Mouse (Mus musculus): ENCODE measurements around the gene Mill2. TPM values are rescaled to one million over a fixed set of nuclear protein-coding genes. Genes with fewer than 3 reads are reported as not detected.
A peak's percentile ranks its signal among the peaks of the same experiment; 100 is the strongest.

Gene Mill2
- polyA plus RNA-seq, 1 experiment from 2014 or later: 0.58 TPM

- no peak overlapping the region for H3K27ac ChIP-seq (replicated peaks; ENCODE audit: low read depth, low read length)
- ATAC-seq (ENCODE audit: low read depth) (no peak), DNase-seq (ENCODE audit: low spot score) (no peak)
- no peaks in the 10 kb centered on the region for H3K4me1 ChIP-seq (ENCODE audit: control insufficient read depth, insufficient read depth, low read length)
- H3K9me3 ChIP-seq (ENCODE audit: control insufficient read depth, low read length): no peaks in the 10 kb centered on the region
- no peaks in the 10 kb centered on the region for H3K27me3 ChIP-seq (replicated peaks; ENCODE audit: control insufficient read depth, insufficient read depth, low read length)
- WGBS: 69% methylated on average over 3 of the region's 3 CpGs
- no peak overlapping the region for H3K4me2 ChIP-seq (ENCODE audit: low read depth, low read length)
- no peak overlapping the region for H3K9ac ChIP-seq (ENCODE audit: low read depth, low read length)
- H3K36me3 ChIP-seq (ENCODE audit: control insufficient read depth, insufficient read depth, low read length): peaks cover 35% of the 10 kb centered on the region
- no peak overlapping the region for H3K4me3 ChIP-seq (ENCODE audit: low read depth, low read length)
Observed at GRCm38 (mm10) chr7:18902486-18902885, 62.7 kb downstream of the Mill2 start.

DNA sequence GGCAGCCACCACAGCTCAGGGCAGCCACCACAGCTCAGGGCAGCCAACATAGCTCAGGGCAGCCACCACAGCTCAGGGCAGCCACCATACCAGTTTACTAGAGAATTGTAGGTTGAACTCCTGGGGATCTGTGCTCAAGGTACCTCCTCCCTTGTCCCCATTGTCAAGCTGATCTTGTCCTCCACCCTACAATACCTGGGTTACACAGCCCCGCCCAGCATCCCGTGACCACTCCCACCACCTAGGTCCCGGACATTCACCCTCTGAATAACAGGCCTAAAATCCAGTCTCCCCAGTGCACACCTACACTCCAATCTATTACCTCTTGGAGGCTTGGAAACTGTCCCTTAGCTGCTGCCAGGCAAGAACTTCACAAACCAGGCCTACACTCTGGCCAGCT, 65.2 kb downstream of the Mill2 start:
- Histone ChIP-seq H3K9me3 (ENCODE audit: control insufficient read depth, low read length) (no peaks in the 10 kb centered on the region), H3K27me3 (replicated peaks; ENCODE audit: control insufficient read depth, insufficient read depth, low read length) (no peaks in the 10 kb centered on the region), H3K4me2 (ENCODE audit: low read depth, low read length) (no peak overlapping the region), H3K36me3 (ENCODE audit: control insufficient read depth, insufficient read depth, low read length) (peaks cover 21% of the 10 kb centered on the region), H3K4me1 (ENCODE audit: control insufficient read depth, insufficient read depth, low read length) (peaks cover 14% of the 10 kb centered on the region; the same call in 1 of the 2 replicates), H3K4me3 (ENCODE audit: low read depth, low read length) (no peak overlapping the region), H3K9ac (ENCODE audit: low read depth, low read length) (no peak overlapping the region), H3K27ac (replicated peaks; ENCODE audit: low read depth, low read length) (no peak overlapping the region)
- no peak for ATAC-seq (ENCODE audit: low read depth)
- DNase-seq (ENCODE audit: low spot score): no peak
- WGBS: 70% methylated on average over 3 of the region's 3 CpGs

GRCm38 (mm10) chr7:18909797-18910196, 70.0 kb downstream of the Mill2 start:
- Histone ChIP-seq H3K9me3 (ENCODE audit: control insufficient read depth, low read length) (no peaks in the 10 kb centered on the region), H3K36me3 (ENCODE audit: control insufficient read depth, insufficient read depth, low read length) (0 out of 2 replicates have a peak, but pooled peaks cover 3% of the 10 kb centered on the region), H3K4me2 (ENCODE audit: low read depth, low read length) (peak overlapping the region; percentile 77), H3K27ac (replicated peaks; ENCODE audit: low read depth, low read length) (no peak overlapping the region; the same call in 1 of the 2 replicates), H3K27me3 (replicated peaks; ENCODE audit: control insufficient read depth, insufficient read depth, low read length) (no peaks in the 10 kb centered on the region), H3K4me1 (ENCODE audit: control insufficient read depth, insufficient read depth, low read length) (peaks cover 14% of the 10 kb centered on the region; the same call in 1 of the 2 replicates), H3K4me3 (ENCODE audit: low read depth, low read length) (peak overlapping the region; percentile 71), H3K9ac (ENCODE audit: low read depth, low read length) (peak overlapping the region; percentile 68)
- WGBS: 5% methylated on average over 17 of the region's 17 CpGs
- DNase-seq (ENCODE audit: low spot score) (no peak), ATAC-seq (ENCODE audit: low read depth) (0 out of 2 replicates have a peak, but pooled peaks have one; percentile 1)

GRCm38 (mm10) chr7:18910241-18910831, 70.6 kb downstream of the Mill2 start, which contains the start of gene Ccdc61:
Gene Ccdc61 (minus strand): TSS chr7:18910415.
- Histone ChIP-seq H3K4me1 (ENCODE audit: control insufficient read depth, insufficient read depth, low read length) (peaks cover 14% of the 10 kb centered on the region; the same call in 1 of the 2 replicates), H3K4me3 (ENCODE audit: low read depth, low read length) (peak within 1 kb of the TSS; percentile 71), H3K27me3 (replicated peaks; ENCODE audit: control insufficient read depth, insufficient read depth, low read length) (no peaks in the 10 kb centered on the region), H3K27ac (replicated peaks; ENCODE audit: low read depth, low read length) (no peak within 1 kb of the TSS; the same call in 1 of the 2 replicates), H3K4me2 (ENCODE audit: low read depth, low read length) (peak within 1 kb of the TSS; percentile 77), H3K36me3 (ENCODE audit: control insufficient read depth, insufficient read depth, low read length) (0 out of 2 replicates have a peak, but pooled peaks cover 3% of the 10 kb centered on the region), H3K9ac (ENCODE audit: low read depth, low read length) (peak within 1 kb of the TSS; percentile 68), H3K9me3 (ENCODE audit: control insufficient read depth, low read length) (no peaks in the 10 kb centered on the region)
- ATAC-seq (ENCODE audit: low read depth) (peak; percentile 100), DNase-seq (ENCODE audit: low spot score) (peak; percentile 99)
- WGBS: under 1% methylated on average over 33 of the region's 33 CpGs

Other genes starting within 250 kb of the Mill2 start
- gene Psg23, start 223.5 kb upstream of the Mill2 start, polyA plus RNA-seq (2014; fragmentation: Nextera tagmentation; extraction: Ambion mirVana): not detected in 2 replicates
- not detected in 2 replicates for gene Psg21, start 183.2 kb upstream of the Mill2 start, polyA plus RNA-seq (2014; fragmentation: Nextera tagmentation; extraction: Ambion mirVana)
- gene Psg20, start 153.8 kb upstream of the Mill2 start, polyA plus RNA-seq (2014; fragmentation: Nextera tagmentation; extraction: Ambion mirVana): not detected in 2 replicates
- not detected in 2 replicates for gene Psg22, start 121.9 kb upstream of the Mill2 start, polyA plus RNA-seq (2014; fragmentation: Nextera tagmentation; extraction: Ambion mirVana)
- not detected in 2 replicates for gene Psg19, start 41.4 kb upstream of the Mill2 start, polyA plus RNA-seq (2014; fragmentation: Nextera tagmentation; extraction: Ambion mirVana)
- gene Psg17, start 18.4 kb upstream of the Mill2 start, polyA plus RNA-seq (2014; fragmentation: Nextera tagmentation; extraction: Ambion mirVana): 0.10 TPM in 1 of 2 replicates, not detected in the other
- 5.3 and 10.0 TPM in 2 replicates for gene Pglyrp1, start 31.4 kb downstream of the Mill2 start, polyA plus RNA-seq (2014; fragmentation: Nextera tagmentation; extraction: Ambion mirVana)
- 19.4 and 22.5 TPM in 2 replicates for gene Ccdc61, start 70.4 kb downstream of the Mill2 start, polyA plus RNA-seq (2014; fragmentation: Nextera tagmentation; extraction: Ambion mirVana)
- 0.79 and 0.81 TPM in 2 replicates for gene Nova2, start 85.9 kb downstream of the Mill2 start, polyA plus RNA-seq (2014; fragmentation: Nextera tagmentation; extraction: Ambion mirVana)
- not detected in 2 replicates for gene Nanos2, start 147.4 kb downstream of the Mill2 start, polyA plus RNA-seq (2014; fragmentation: Nextera tagmentation; extraction: Ambion mirVana)
- 4.0 and 4.2 TPM in 2 replicates for gene Mypop, start 151.3 kb downstream of the Mill2 start, polyA plus RNA-seq (2014; fragmentation: Nextera tagmentation; extraction: Ambion mirVana)
- gene Irf2bp1, start 164.1 kb downstream of the Mill2 start, polyA plus RNA-seq (2014; fragmentation: Nextera tagmentation; extraction: Ambion mirVana): 26.6 and 27.4 TPM in 2 replicates
- 0.56 and 1.6 TPM in 2 replicates for gene Foxa3, start 183.6 kb downstream of the Mill2 start, polyA plus RNA-seq (2014; fragmentation: Nextera tagmentation; extraction: Ambion mirVana)
- 23.6 and 23.8 TPM in 2 replicates for gene Sympk, start 184.4 kb downstream of the Mill2 start, polyA plus RNA-seq (2014; fragmentation: Nextera tagmentation; extraction: Ambion mirVana)
- not detected in 2 replicates for gene Rsph6a, start 214.7 kb downstream of the Mill2 start, polyA plus RNA-seq (2014; fragmentation: Nextera tagmentation; extraction: Ambion mirVana)
- 20.2 and 22.6 TPM in 2 replicates for gene Dmwd, start 236.3 kb downstream of the Mill2 start, polyA plus RNA-seq (2014; fragmentation: Nextera tagmentation; extraction: Ambion mirVana)
- 43.3 and 58.2 TPM in 2 replicates for gene Dmpk, start 243.9 kb downstream of the Mill2 start, polyA plus RNA-seq (2014; fragmentation: Nextera tagmentation; extraction: Ambion mirVana)

Data from embryonic facial prominence, embryonic 14.5 days (tissue).